Mouse (Mus musculus) erythroblast, adult 5-6 weeks (primary cell): Measurements from ENCODE around the gene Hemk1. TPM values are rescaled to one million over a fixed set of nuclear protein-coding genes. Genes with fewer than 3 reads are reported as not detected.
"Not testable (repeated sequence)": the region's sequence is repeated elsewhere in the genome, so short reads cannot be mapped to it uniquely, and the experiment has no call there.

Experiments
- ATAC-seq: replicated peaks from 2 replicates; pipeline ENCODE4 v1.8.0; 2016; ENCODE audit warnings: moderate number of reproducible peaks, mild to moderate bottlenecking, moderate TSS enrichment, inconsistent platforms; ENCODE audit not compliant: poor library complexity, low FRiP score, severe bottlenecking
- total RNA-seq, 2 experiments: library from RNA; stranded (forward) in 1 of 2; stranded (reverse) in 1 of 2; fragments of 150-400 nt in 1 of 2; fragments of 200-764, 138-1000 nt in 1 of 2; gene quantifications; 2 replicates each; pipeline versions ENCODE4 v1.2.3 to v1.2.4; 2015 to 2017; ENCODE audit warnings: low replicate concordance in 2 of 2

The Hemk1 gene
- total RNA-seq, 2 experiments from 2014 or later: 0.94 TPM; not detected in 1

GRCm38 (mm10) chr9:107312811-107313584 lies 25.2 kb downstream of the Hemk1 start:
- ATAC-seq: peak; percentile 89

DNA sequence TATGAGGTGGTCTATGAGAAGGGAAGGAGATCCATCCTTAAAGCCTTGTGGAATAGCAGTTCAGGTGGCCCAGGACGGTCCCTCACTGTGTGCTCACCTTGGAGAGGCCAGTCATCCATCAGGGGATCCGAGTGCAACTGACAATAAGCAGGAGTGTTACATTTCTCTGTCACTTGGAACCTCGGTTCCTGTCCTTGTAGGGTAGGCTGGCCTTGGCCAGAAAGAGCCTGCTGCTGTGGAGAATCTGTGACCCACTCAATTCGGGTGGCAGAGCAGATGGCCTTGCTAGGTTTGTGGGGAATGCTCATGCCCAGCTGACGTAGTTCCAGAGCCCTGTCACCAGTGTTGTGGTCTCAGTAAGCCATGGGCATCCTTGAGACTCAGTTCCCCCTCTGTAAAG lies 28.6 kb downstream of the Hemk1 start:
- ATAC-seq: no peak

GRCm38 (mm10) chr9:107309171-107309570 lies 29.0 kb downstream of the Hemk1 start:
- ATAC-seq: no peak

- no peak for ATAC-seq
These were observed 29.7 kb downstream of the Hemk1 start for GRCm38 (mm10) chr9:107308346-107309000.

DNA sequence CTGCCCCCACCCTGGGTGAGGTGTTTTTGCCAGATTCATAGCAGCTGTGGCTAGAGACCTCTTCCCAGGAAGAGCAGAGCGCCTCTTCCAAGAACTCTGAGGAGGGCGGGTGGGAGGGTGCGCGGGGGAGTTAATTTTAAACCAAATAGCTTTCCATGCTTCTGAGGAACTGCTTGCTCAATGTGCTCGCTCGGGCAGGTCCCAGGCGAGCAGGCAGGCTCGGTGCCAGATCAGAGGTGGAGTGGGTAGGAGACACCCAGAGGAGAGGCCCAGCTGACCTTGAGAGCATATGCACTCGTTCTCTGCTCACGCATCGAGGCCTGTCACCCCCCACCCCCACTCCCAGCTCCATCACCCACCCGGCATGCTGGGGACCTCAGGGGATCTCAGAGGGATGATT lies 30.3 kb downstream of the Hemk1 start:
- peak; percentile 43 for ATAC-seq

GRCm38 (mm10) chr9:107307099-107307872 lies 30.9 kb downstream of the Hemk1 start:
- ATAC-seq: peak; percentile 84

DNA sequence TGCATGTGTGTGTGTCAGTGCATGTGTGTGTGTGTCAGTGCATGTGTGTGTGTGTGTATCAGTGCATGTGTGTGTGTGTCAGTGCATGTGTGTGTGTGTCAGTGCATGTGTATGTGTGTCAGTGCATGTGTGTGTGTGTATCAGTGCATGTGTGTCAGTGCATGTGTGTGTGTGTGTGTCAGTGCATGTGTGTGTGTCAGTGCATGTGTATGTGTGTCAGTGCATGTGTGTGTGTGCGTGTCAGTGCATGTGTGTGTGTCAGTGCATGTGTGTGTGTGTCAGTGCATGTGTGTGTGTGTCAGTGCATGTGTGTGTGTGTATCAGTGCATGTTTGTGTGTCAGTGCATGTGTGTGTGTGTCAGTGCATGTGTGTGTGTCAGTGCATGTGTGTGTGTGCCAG lies 31.5 kb downstream of the Hemk1 start:
- not testable (repeated sequence) for ATAC-seq

DNA sequence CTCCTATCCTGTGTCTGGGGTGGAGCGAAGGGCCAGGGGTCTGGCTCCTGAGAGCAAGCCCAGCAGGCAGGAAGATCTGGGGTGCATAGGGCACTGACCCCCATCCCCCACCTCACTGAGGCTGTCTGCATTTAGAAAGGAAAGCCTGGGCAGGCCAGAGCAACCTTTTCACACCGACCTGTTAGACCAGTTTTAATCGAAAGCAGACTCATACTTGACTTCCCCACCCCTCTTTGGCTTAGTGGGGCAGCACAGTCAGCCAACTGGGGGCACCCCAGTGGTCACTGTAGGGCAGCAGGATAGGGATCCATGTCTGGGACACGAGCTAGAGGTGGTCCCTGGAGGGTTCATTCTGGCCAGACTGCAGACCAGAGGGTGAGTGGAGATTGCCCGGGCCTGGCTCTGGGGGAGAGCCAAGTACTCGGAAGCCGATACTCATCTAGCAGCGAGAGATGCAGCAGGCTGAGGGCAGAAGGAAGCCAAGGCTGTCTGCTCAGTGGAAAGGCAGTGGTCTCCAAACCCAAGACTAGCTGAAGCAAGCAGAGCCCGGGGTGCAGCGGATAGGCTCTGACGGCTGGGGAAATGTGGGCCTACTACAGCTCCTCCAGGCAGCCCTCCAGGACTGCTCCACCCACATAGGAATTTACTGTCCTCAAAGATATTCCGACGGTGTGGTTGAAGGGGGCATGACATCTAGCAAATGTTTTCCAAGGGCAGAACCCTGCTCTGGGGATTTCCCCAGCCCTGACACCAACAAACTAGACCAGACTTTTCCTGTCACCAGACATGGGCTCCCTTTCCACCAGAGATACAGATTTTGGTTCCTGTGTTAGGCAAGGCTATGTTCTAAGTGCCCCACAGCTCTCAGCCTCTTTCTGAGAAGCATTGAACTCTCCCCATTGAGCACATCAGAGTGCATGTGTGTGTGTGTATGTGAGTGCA lies 32.3 kb downstream of the Hemk1 start:
- no peak; the same call in 1 of the 2 replicates for ATAC-seq

DNA sequence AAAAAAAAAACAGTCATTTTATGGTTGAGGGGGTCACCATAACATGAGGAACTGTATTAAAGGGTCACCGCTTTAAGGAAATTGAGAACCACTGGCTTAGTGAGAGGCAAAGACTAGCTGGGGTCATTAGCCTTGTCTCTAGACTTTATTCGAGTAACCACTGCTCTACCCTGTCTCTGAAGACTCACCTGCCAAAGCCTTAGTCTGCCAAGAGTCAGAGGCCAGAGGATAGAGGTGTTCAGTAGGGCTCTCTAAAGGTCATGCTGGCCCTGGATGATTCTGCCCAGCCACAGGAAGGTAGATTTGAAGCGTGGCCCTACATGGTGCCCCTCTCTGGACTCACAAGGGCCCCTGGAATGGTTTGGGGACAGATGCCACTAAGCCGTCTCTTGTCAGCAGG lies 33.1 kb downstream of the Hemk1 start:
- no peak for ATAC-seq

GRCm38 (mm10) chr9:107304383-107304782 lies 33.8 kb downstream of the Hemk1 start:
- peak; percentile 56 for ATAC-seq

DNA sequence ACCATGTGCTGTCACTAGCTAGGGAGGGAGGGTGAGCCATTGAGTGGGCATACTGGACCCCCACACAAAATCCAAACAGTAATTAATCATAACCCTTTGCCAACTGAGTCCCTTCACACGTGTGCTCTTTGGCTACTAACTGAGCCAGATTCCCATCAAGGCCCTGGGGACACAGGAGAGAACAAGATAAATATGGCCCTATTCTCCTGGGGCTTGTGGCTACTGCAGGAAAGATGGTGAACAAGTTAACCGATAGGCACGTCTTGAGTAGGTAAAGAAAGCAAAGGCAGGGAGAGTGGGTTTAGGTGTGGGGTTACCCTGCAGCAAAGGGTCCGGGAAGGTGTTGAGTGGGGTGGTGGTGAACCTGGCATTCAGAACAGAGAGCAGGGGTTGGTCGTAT lies 34.2 kb downstream of the Hemk1 start:
- ATAC-seq: no peak

DNA sequence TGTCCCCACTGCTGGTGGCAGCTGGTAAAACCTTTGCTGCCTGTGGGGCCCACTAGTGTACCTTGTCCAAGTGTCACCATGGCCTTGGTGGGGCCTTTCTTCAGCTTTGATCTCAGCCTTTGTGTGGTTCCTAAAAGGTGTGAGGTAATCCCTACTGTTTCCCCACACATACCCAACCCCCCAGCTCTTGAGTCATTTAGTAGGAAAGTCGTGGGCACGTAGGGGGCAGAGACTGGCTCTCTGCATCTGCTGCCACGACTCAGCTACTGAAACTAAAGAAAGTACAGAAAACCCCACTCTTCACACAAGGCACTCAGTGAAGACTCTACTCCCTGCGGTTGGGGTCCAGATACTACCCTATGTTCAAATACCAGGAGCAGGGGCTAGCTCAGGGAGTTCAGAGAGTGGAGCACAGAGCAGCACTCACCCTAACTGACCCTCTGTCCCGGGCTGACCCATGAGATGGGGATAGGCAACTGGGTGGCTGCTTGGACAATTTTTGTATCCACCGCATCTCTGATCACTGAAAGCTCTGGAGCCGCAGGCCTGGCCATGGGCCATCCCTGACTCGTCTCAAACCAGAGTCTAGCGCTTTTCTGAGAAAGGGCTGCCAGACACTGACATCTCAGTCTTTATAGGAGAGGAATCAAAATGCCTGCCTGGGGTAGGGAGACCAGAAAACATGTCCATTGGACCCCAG lies 34.9 kb downstream of the Hemk1 start:
- ATAC-seq: no peak

DNA sequence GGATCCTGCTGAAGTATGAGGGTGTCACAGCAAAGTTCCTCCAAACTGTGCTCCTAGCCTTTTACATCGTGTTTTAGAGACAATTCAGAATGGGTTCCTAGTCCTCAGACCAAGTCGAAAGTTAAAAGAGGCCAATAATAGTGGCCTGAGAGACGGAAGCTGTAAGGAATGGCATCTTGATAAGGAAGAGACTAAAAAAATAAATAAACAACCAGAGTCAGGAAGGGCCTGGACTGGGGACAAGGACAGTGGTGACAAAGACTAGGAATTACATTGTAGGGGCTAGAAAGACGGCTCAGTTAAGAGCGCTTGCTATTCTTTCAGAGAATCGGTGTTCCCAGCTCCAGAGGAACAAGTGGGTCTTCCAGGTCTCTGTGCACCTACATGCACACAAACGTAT lies 35.6 kb downstream of the Hemk1 start:
- ATAC-seq: no peak

DNA sequence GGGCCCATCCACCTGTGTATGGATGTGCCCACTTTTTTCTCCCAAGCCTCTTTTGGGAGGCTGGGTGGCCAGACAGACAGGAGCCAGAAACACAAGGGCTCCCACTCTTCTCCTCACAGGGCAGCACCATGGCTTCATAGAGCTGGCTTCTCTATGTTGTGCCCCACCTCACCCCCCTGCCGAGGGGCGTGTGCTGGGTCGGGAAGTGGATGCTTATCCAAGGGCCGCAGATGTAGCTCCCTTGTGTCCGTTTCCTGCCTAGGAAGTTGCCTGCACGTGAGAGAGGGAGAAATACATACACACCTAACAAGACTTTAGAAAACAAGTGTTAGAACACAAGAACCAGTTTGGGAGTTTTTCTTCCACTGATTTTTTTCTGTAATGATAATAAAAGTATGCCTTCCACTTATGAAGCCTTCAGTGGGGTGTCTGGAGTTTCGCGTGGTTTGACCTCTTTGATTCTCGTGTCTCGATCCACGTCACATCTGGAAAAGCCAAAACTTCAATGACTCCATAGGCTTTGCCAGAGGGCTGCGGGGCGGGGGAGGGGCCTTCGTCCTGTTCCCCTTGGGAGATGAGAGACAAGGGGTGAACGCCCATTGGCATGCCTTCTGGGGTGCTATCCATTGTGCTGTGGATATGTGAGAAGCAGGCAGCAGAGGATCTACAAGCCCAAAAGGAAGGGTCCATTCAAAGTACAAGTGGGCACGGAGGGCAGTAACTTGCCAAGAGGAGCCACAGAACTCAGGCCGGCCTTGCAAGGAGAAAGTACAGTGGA lies 36.4 kb downstream of the Hemk1 start:
- ATAC-seq: no peak

GRCm38 (mm10) chr9:107300224-107300973 lies 37.8 kb downstream of the Hemk1 start:
- ATAC-seq: no peak

GRCm38 (mm10) chr9:107299783-107300182 lies 38.4 kb downstream of the Hemk1 start:
- ATAC-seq: no peak

DNA sequence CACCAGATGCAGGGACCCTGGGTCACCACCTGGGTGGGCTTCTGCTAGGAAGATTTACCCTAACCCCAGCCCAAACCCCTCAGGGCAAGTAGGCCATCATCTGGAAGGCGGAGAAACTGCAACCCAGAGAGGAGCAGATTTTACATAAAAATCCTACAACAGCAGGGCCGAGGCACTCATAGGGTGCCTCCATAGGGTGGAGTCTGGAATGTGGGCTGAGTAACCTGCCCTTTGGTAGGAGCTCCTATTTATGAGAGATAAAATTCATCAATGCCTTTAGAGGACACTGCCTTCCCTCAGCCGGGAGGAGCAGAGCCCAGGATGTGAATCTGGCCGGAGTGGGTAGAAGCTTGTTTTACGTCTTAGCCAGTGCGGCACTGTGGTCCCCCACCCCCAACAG lies 39.3 kb downstream of the Hemk1 start:
- no peak for ATAC-seq
